In the genomic region with DNA sequence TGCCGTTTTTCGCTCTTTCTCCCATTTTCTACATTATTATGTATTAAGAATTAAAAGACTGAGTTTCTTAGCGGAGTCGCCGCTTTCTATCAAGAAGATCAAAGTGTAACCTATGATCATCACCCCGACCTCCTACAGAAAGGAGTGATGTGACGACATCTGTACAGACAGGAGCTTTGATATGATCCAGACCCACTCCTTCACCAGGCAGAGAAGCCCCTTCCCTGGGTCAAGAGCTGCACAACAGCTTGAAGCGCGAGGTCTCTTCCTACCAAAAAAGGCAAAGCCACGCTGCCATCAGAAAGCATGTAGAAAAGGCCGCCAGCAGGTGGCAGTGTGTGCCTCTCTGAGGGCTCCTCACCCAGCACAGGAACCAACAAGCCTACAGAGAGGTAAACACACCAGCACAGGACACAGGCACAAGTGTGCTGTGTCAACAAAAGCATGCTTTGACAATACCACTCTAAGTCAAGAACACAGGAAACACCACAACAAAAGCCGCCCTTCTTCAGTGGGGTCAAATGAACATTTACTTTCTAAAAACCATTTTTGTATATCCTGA, we compare ENCODE assay signal across 8 mouse cellular contexts. TPM values are rescaled to one million over a fixed set of nuclear protein-coding genes. Genes with fewer than 3 reads are reported as not detected.
DNase-seq lines count a peak whose midpoint lies in the region; ATAC-seq and TF ChIP-seq lines count a peak whose summit lies in the region.

No protein-coding gene starts in this region.

- TF ChIP-seq POLR2A in cortical plate, adult 2 months (IDR thresholded peaks at IDR 0.05; ENCODE audit: extremely low read depth, insufficient read depth, low read length) = no peak

- peak; percentile 87 for DNase-seq in gastrocnemius, postnatal 14 days
- DNase-seq in induced T-regulatory cell, adult 2 months (ENCODE audit: low read depth) = peak; percentile 92
- DNase-seq in left cerebral cortex, adult 8-10 months (ENCODE audit: low spot score in 2 of 2) = peak; percentile 61 to 80
- DNase-seq in right cerebral cortex, postnatal 10 days (ENCODE audit: low spot score in 2 of 2) = peak; percentile 87 to 92
- DNase-seq in urinary bladder, postnatal 14 days (ENCODE audit: low spot score) = peak; percentile 95

- peak; percentile 89 for ATAC-seq in activated CD4-positive, CD25-positive, alpha-beta regulatory T cell, adult 4 months
- ATAC-seq in megakaryocyte progenitor cell, adult 5-6 weeks (replicated peaks; ENCODE audit: poor library complexity) = peak; percentile 93

- intact Hi-C loops in gastrocnemius, postnatal 14 days (cut with DNase I; ENCODE audit: low total_unique reads) = loop anchor here (2.0 kb wide), 1 partner anchor 161 kb away; no protein-coding TSS in a partner anchor

- peak; percentile 89 for TF ChIP-seq CTCF in cortical plate, adult 2 months (IDR thresholded peaks at IDR 0.05; ENCODE audit: extremely low read depth, insufficient read depth, low read length)

- H3K4me3 ChIP-seq in cortical plate, adult 2 months (ENCODE audit: insufficient read depth, low read length) = no peak overlapping the region

- no peak overlapping the region for H3K27ac ChIP-seq in cortical plate, adult 2 months (ENCODE audit: insufficient read depth, low read length)

- H3K4me1 ChIP-seq in cortical plate, adult 2 months (ENCODE audit: control insufficient read depth, insufficient read depth, low read length) = peaks cover 3% of the 10 kb centered on the region; the same call in 1 of the 2 replicates

RNA-seq across cellular contexts. Expression of gene Ankdd1b, which starts 39.3 kb away (rescaled TPM):
- not detected for polyA plus RNA-seq in activated CD4-positive, CD25-positive, alpha-beta regulatory T cell, adult 4 months (2017; shearing (Covaris generic))
- 0.04 and 0.17 TPM in 2 replicates for polyA plus RNA-seq in cortical plate, adult 2 months (2012; rRNA removed)
- total RNA-seq in gastrocnemius, postnatal 14 days (2021) = under 1 TPM; 0.22 to 0.45 TPM
- total RNA-seq in left cerebral cortex, adult 8-10 months (2022) = 1 to 10 TPM in 1 of 4 experiments, under 1 TPM in 3; 0.24 to 1.1 (median 0.29) TPM
- total RNA-seq in megakaryocyte progenitor cell, adult 5-6 weeks (2015) = 0.17 TPM in 1 of 2 replicates, not detected in the other
- 0.04 and 0.14 TPM in 2 replicates for total RNA-seq in megakaryocyte progenitor cell, adult 5-6 weeks (2017)

RNA-seq across cellular contexts. Expression of gene Poc5, which starts 43.6 kb away (rescaled TPM):
- 10 to 100 TPM in 1 of 2 experiments, 1 to 10 TPM in 1; 9.6 to 12.0 TPM for polyA plus RNA-seq in activated CD4-positive, CD25-positive, alpha-beta regulatory T cell, adult 4 months (2017; shearing (Covaris generic))
- 17.0 and 17.4 TPM in 2 replicates for polyA plus RNA-seq in cortical plate, adult 2 months (2012; rRNA removed)
- 1 to 10 TPM; 6.7 to 7.9 TPM for total RNA-seq in gastrocnemius, postnatal 14 days (2021)
- 10 to 100 TPM; 30.6 to 38.3 (median 34.1) TPM for total RNA-seq in left cerebral cortex, adult 8-10 months (2022)
- total RNA-seq in megakaryocyte progenitor cell, adult 5-6 weeks (2015) = 9.7 and 12.7 TPM in 2 replicates
- 13.5 and 22.3 TPM in 2 replicates for total RNA-seq in megakaryocyte progenitor cell, adult 5-6 weeks (2017)

RNA-seq across cellular contexts. Expression of gene Gm17622, which starts 58.9 kb away (rescaled TPM):
- polyA plus RNA-seq in activated CD4-positive, CD25-positive, alpha-beta regulatory T cell, adult 4 months (2017; shearing (Covaris generic)) = not detected
- not detected in 2 replicates for polyA plus RNA-seq in cortical plate, adult 2 months (2012; rRNA removed)
- not detected for total RNA-seq in gastrocnemius, postnatal 14 days (2021)
- not detected for total RNA-seq in left cerebral cortex, adult 8-10 months (2022)
- total RNA-seq in megakaryocyte progenitor cell, adult 5-6 weeks (2015) = not detected in 2 replicates
- total RNA-seq in megakaryocyte progenitor cell, adult 5-6 weeks (2017) = not detected in 2 replicates
